Mouse (Mus musculus) limb, embryonic 11.5 days (tissue): Measurements from ENCODE around the gene Ccdc148. TPM values are rescaled to one million over a fixed set of nuclear protein-coding genes. Genes with fewer than 3 reads are reported as not detected.

Experiments used
- ATAC-seq: fragments of 200-750 bp; cut with Nextera tagmentation; 2 replicates; pipeline ENCODE4 v1.8.0; 2017; ENCODE audit warnings: low read depth; ENCODE audit not compliant: insufficient number of reproducible peaks, low FRiP score, low TSS enrichment
- DNase-seq: peaks from one replicate; pipeline ENCODE4 v3.0.0-alpha.2; 2015; ENCODE audit warnings: low spot score
- H3K27ac ChIP-seq: fragments of 300-500 bp; sonication (generic); replicated peaks from 2 replicates; pipeline ENCODE4 v1.5.1; 2014; ENCODE audit warnings: low read depth, mild to moderate bottlenecking, low read length
- H3K27me3 ChIP-seq: fragments of 300-500 bp; sonication (generic); 2 replicates; pipeline ENCODE4 v1.6.1; 2014; ENCODE audit warnings: mild to moderate bottlenecking, low read length, mixed read lengths; ENCODE audit not compliant: control insufficient read depth, insufficient read depth
- H3K36me3 ChIP-seq: fragments of 300-500 bp; sonication (generic); 2 replicates; pipeline ENCODE4 v1.6.1; 2014; ENCODE audit warnings: mild to moderate bottlenecking, low read length, moderate library complexity, mixed read lengths; ENCODE audit not compliant: control insufficient read depth, insufficient read depth
- H3K4me1 ChIP-seq: fragments of 300-500 bp; sonication (generic); 2 replicates; pipeline ENCODE4 v1.6.1; 2014; ENCODE audit warnings: low read length, mixed read lengths; ENCODE audit not compliant: control insufficient read depth, insufficient read depth
- H3K4me2 ChIP-seq: fragments of 300-500 bp; sonication (generic); 2 replicates; pipeline ENCODE4 v1.6.1; 2014; ENCODE audit warnings: low read depth, mild to moderate bottlenecking, moderate library complexity; ENCODE audit not compliant: severe bottlenecking
- H3K4me3 ChIP-seq: fragments of 300-500 bp; sonication (generic); 2 replicates; pipeline ENCODE4 v1.5.1; 2014; ENCODE audit warnings: low read depth, low read length
- H3K9ac ChIP-seq: fragments of 300-500 bp; sonication (generic); 2 replicates; pipeline ENCODE4 v1.6.1; 2014; ENCODE audit warnings: mild to moderate bottlenecking, low read length
- H3K9me3 ChIP-seq: fragments of 300-500 bp; sonication (generic); 2 replicates; pipeline ENCODE4 v1.6.1; 2016; ENCODE audit warnings: low read length; ENCODE audit not compliant: control insufficient read depth
- WGBS: fragments of 180-500 bp; shearing (Covaris S2); extraction: QIAGEN DNeasy Blood & Tissue Kit; methylation state at CpG from one replicate; pipeline ENCODE4 v1.1.7; 2014; 5-methylcytosine and 5-hydroxymethylcytosine counted together
- polyA plus RNA-seq: library from polyadenylated mRNA; unstranded; fragments of >200 nt; fragmentation: Nextera tagmentation; extraction: Ambion mirVana; gene quantifications from 2 replicates; pipeline ENCODE4 v1.2.1, GENCODE M21; 2014

Ccdc148 gene
- polyA plus RNA-seq, 1 experiment from 2014 or later: 0.43 TPM

DNA sequence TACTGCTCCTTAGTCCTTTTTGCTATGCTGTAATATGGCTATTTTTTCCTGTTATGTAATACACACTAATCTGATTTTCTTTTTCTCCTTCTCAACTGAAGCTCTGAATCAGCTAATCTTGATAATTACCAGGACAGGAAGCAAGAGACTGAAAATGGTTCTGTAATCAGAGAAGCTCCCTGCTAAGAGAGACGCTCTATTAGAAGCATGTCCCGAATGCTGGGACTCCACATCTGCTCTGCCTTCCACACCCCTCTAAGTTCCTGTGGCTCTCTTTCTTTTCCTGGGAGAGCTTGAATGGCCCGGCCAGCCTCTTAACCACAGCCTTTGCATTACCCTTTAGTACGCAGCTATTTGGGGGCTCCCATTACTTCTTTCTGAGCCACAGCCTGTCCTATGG lies 255.4 kb downstream of the Ccdc148 start:
- no peak overlapping the region for H3K4me3 ChIP-seq
- no peaks in the 10 kb centered on the region for H3K9me3 ChIP-seq
- no peaks in the 10 kb centered on the region for H3K4me1 ChIP-seq
- DNase-seq (no peak), ATAC-seq (no peak)
- WGBS: 67% methylated on average over 4 of the region's 4 CpGs
- no peaks in the 10 kb centered on the region for H3K27me3 ChIP-seq
- H3K27ac ChIP-seq: no peak overlapping the region
- no peaks in the 10 kb centered on the region for H3K36me3 ChIP-seq
- no peak overlapping the region for H3K9ac ChIP-seq
- H3K4me2 ChIP-seq: no peak overlapping the region

DNA sequence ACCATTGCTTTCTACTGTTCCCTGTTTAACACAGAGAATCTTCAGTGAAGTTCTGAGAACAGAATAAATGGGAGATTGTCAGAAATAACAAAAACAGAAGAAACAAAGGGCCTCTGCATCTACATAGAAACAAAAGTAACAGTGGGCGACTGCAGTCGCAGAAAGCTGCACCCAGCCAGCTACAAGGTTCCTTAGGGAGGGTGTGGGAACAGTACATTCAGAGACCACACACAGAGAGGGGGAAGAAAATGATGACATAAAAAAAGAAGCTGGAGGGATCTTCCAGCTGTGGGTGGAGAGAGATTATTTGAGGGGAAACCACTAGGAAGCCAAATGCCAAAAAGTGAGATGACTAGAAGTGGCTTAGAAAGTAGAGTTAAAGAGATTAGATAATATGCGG lies 280.6 kb downstream of the Ccdc148 start:
- no peaks in the 10 kb centered on the region for H3K27me3 ChIP-seq
- ATAC-seq (no peak), DNase-seq (no peak)
- no peak overlapping the region for H3K27ac ChIP-seq
- no peak overlapping the region for H3K4me2 ChIP-seq
- no peak overlapping the region for H3K4me3 ChIP-seq
- WGBS: 61% methylated on average over 3 of the region's 3 CpGs
- H3K9me3 ChIP-seq: no peaks in the 10 kb centered on the region
- H3K36me3 ChIP-seq: no peaks in the 10 kb centered on the region
- H3K4me1 ChIP-seq: no peaks in the 10 kb centered on the region
- no peak overlapping the region for H3K9ac ChIP-seq

DNA sequence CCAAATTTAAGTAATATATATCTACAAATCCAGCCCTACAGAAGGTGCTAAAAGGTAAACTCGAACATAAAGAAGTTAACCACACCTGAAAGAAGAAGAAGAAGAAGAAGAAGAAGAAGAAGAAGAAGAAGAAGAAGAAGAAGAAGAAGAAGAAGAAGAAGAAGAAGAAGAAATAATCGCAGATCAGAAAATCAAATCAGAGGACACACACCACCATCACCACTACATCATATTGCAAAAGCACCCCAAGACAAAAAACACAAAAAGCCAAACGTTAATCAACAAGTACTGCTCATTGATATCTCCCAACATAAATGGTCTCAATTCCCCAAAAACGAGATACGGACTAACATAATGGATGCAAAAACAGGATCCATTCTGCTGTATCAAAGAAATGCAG lies 301.3 kb downstream of the Ccdc148 start, which contains the start of gene Gm11099:
Gene Gm11099, plus strand, starts transcription at position 301 of the 400 bp plus-strand sequence.
- no peaks in the 10 kb centered on the region for H3K9me3 ChIP-seq
- no peaks in the 10 kb centered on the region for H3K27me3 ChIP-seq
- no peaks in the 10 kb centered on the region for H3K36me3 ChIP-seq
- 88% methylated on average over 5 of the region's 5 CpGs for WGBS
- DNase-seq: no peak
- no peak within 1 kb of the TSS for H3K9ac ChIP-seq
- H3K4me3 ChIP-seq: no peak within 1 kb of the TSS
- no peaks in the 10 kb centered on the region for H3K4me1 ChIP-seq
- no peak within 1 kb of the TSS for H3K4me2 ChIP-seq
- ATAC-seq: no peak
- no peak within 1 kb of the TSS for H3K27ac ChIP-seq

DNA sequence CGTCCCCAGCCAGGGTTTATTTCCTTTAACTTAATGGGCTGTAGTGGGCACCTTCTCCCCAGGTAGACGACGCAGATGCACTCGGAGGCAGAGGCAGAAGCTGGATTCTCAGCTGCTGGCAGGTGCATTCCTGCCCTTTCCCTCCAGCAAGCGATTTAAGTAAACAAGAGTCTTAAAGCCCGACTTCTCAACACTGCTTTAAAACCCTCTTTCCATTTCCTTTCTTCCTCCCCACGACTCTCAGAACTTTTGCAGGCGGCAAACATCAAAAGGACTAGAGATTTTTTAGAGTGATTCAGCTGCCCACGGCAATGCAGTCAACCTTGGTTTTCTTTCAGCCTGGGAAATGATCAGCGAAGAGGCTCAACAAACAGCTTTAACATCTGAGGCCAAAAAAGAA lies 316.0 kb downstream of the Ccdc148 start:
- Histone ChIP-seq H3K36me3 (no peaks in the 10 kb centered on the region), H3K9ac (no peak overlapping the region), H3K27ac (no peak overlapping the region), H3K4me1 (no peaks in the 10 kb centered on the region), H3K4me3 (no peak overlapping the region), H3K9me3 (no peaks in the 10 kb centered on the region), H3K27me3 (no peaks in the 10 kb centered on the region), H3K4me2 (no peak overlapping the region)
- ATAC-seq (no peak), DNase-seq (no peak)
- WGBS: 22% methylated on average over 10 of the region's 10 CpGs

DNA sequence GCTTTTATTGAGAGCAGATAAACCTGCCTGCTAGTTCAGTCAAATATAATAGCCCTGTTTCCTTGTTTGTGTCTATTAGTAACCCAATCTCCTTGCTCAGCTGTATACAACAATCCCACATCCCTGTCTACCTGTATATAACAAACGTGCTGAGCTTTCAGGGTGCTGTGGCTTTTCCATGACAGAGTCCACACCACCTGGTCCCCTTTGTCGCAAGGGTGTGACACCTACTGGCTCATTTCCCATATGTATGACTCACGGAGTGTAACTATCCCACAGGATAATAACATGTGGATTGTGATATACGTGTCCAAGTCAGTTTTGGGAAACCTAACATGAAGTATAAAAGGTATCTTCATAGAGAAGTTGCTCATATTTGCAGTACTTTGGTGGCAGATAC lies 318.0 kb downstream of the Ccdc148 start:
- Histone ChIP-seq H3K27ac (no peak overlapping the region), H3K27me3 (no peaks in the 10 kb centered on the region), H3K4me3 (no peak overlapping the region), H3K4me2 (no peak overlapping the region), H3K4me1 (no peaks in the 10 kb centered on the region), H3K9ac (no peak overlapping the region), H3K9me3 (no peaks in the 10 kb centered on the region), H3K36me3 (no peaks in the 10 kb centered on the region)
- 88% methylated on average over 4 of the region's 4 CpGs for WGBS
- DNase-seq (no peak), ATAC-seq (no peak)

DNA sequence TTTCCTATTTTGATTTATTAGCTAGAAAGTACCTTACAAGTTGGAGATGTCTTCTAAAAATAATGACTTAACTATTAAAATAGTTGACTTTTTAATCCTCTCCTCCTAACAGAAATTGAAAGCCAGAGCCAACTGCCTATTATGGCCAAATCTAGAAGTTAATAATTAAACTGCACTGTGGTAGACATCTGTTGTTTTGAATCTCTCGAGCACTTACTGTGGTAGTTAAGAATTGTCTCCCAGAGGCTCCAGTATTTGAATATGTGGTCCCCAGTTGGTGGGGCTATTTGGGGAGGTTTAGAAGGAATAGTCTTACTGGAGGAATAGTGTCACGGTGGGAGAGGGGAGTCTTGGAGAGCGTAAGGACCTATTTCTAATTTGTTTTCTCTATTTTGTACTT lies 319.5 kb downstream of the Ccdc148 start:
- Histone ChIP-seq H3K27me3 (no peaks in the 10 kb centered on the region), H3K4me3 (no peak overlapping the region), H3K4me2 (no peak overlapping the region), H3K27ac (no peak overlapping the region), H3K9ac (no peak overlapping the region), H3K9me3 (no peaks in the 10 kb centered on the region), H3K4me1 (no peaks in the 10 kb centered on the region), H3K36me3 (no peaks in the 10 kb centered on the region)
- WGBS: 82% methylated on average over 3 of the region's 3 CpGs
- DNase-seq (no peak), ATAC-seq (no peak)

DNA sequence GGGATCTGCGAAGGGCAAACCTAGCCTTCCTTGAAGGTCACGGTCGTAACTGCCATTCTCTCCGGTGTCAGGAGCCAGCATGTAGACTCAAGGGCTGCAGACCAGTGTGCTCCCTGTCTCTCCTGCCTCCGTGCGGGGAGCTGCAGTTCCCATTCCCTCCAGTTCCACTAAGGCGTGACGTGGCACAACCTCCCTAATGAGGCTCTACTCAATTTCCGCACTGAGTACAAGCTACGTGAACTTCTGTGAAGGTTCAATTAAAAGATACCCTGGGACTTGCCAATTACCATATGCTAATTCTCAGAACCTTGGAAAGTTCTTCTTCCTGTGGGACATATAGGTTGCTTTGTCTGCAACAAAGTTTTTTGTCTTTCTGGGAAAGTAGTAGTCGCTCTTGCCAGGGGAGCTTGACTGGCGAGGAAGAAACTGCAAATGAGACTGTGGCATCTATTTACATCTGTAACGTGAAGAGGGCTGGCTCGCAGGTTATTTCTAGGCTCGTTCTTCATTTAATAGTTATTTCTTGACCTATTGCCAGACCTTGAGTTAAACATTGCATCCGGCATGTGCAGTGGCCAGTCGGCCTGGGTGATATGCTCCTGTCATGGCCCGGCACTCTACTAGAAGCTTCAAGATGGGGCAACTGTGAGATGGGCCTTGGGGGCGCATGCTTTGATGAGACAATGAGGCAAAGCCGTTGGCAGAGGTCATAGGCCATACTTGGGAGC lies 328.1 kb downstream of the Ccdc148 start:
- Histone ChIP-seq H3K4me1 (no peaks in the 10 kb centered on the region), H3K9ac (no peak overlapping the region), H3K27me3 (no peaks in the 10 kb centered on the region), H3K27ac (no peak overlapping the region), H3K9me3 (no peaks in the 10 kb centered on the region), H3K4me2 (no peak overlapping the region), H3K36me3 (no peaks in the 10 kb centered on the region), H3K4me3 (no peak overlapping the region)
- DNase-seq (no peak), ATAC-seq (no peak)
- WGBS: 87% methylated on average over 20 of the region's 20 CpGs

DNA sequence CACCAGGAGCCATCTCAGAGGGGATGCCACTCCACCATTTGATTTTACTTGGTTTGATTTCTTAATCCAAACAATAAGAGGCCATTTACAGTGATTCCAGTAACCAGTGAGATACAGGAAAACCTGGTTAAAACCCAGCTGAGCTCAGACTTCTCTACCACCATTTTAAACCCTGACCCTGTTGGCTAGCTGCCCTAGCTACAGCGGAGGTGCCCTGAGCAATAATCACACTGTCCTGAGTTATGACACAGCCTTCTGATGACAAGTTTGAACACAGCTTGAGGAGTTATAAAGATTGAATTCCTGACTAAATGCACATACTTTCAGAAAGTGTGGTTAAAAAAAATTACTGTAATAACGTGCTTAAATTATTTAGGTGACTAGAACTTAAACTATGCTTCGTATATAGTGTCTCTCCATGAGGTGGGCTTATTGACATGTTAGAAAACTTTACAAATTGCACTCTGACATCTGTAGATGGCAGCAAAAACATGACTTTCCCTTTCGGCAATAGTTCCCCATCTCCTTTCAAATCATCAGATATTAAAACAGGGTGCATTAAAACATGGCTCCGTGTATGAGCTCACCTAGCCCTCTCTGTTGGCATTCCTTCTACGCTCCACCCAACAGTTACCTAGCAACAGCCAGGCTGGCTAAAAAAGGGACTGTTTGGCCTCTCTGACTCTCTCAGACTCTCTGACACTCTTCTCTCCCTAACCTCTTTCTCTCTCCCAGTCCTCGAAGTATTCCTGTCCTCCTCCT lies 330.3 kb downstream of the Ccdc148 start:
- no peaks in the 10 kb centered on the region for H3K27me3 ChIP-seq
- H3K36me3 ChIP-seq: no peaks in the 10 kb centered on the region
- H3K27ac ChIP-seq: no peak overlapping the region
- no peak overlapping the region for H3K9ac ChIP-seq
- no peak overlapping the region for H3K4me2 ChIP-seq
- no peak overlapping the region for H3K4me3 ChIP-seq
- 83% methylated on average over 7 of the region's 7 CpGs for WGBS
- H3K9me3 ChIP-seq: no peaks in the 10 kb centered on the region
- no peaks in the 10 kb centered on the region for H3K4me1 ChIP-seq
- ATAC-seq (no peak), DNase-seq (no peak)
